Mouse (Mus musculus) lung, embryonic 16.5 days (tissue): Measurements from ENCODE around the gene Nav2. TPM values are rescaled to one million over a fixed set of nuclear protein-coding genes. Genes with fewer than 3 reads are reported as not detected.

Source experiments
- ATAC-seq: fragments of 200-750 bp; cut with Nextera tagmentation; 2 replicates; pipeline ENCODE4 v1.8.0; 2017; ENCODE audit warnings: low read depth, mild to moderate bottlenecking, moderate library complexity
- H3K27ac ChIP-seq: fragments of 300-500 bp; sonication (generic); 2 replicates; pipeline ENCODE4 v1.5.1; 2014; ENCODE audit warnings: mild to moderate bottlenecking, control low read depth, low read length
- H3K27me3 ChIP-seq: fragments of 300-500 bp; sonication (generic); 2 replicates; pipeline ENCODE4 v1.6.1; 2014; ENCODE audit warnings: low read depth, low read length, mixed read lengths; ENCODE audit not compliant: control insufficient read depth, insufficient read depth
- H3K36me3 ChIP-seq: fragments of 300-500 bp; sonication (generic); 2 replicates; pipeline ENCODE4 v1.6.1; 2014; ENCODE audit warnings: low read length; ENCODE audit not compliant: control insufficient read depth, insufficient read depth
- H3K4me1 ChIP-seq: fragments of 300-500 bp; sonication (generic); replicated peaks from 2 replicates; pipeline ENCODE4 v1.6.1; 2014; ENCODE audit warnings: low read length, mixed read lengths; ENCODE audit not compliant: control insufficient read depth, insufficient read depth
- H3K4me2 ChIP-seq: fragments of 300-500 bp; sonication (generic); 2 replicates; pipeline ENCODE4 v1.6.1; 2014; ENCODE audit warnings: low read depth, low read length, control low read depth
- H3K4me3 ChIP-seq: fragments of 300-500 bp; sonication (generic); 2 replicates; pipeline ENCODE4 v1.5.1; 2014; ENCODE audit warnings: mild to moderate bottlenecking, low read length, control low read depth
- H3K9ac ChIP-seq: fragments of 300-500 bp; sonication (generic); 2 replicates; pipeline ENCODE4 v1.6.1; 2014; ENCODE audit warnings: low read length, control low read depth
- H3K9me3 ChIP-seq: fragments of 300-500 bp; sonication (generic); 2 replicates; pipeline ENCODE4 v1.6.1; 2016; ENCODE audit warnings: low read length; ENCODE audit not compliant: control insufficient read depth
- WGBS: fragments of 180-500 bp; shearing (Covaris S2); extraction: QIAGEN DNeasy Blood & Tissue Kit; methylation state at CpG from one replicate; pipeline ENCODE4 v1.1.7; 2014; 5-methylcytosine and 5-hydroxymethylcytosine counted together
- polyA plus RNA-seq: library from polyadenylated mRNA; unstranded; fragments of >200 nt; fragmentation: Nextera tagmentation; extraction: Ambion mirVana; gene quantifications from 2 replicates; pipeline ENCODE4 v1.2.1, GENCODE M21; 2015

Nav2 gene
- polyA plus RNA-seq, 1 experiment from 2014 or later = 27.3 TPM

- no peak overlapping the region for H3K9ac ChIP-seq
- peak; percentile 82 for ATAC-seq
- H3K36me3 ChIP-seq = no peaks in the 10 kb centered on the region
- H3K4me2 ChIP-seq = no peak overlapping the region
- no peak overlapping the region for H3K27ac ChIP-seq
- no peaks in the 10 kb centered on the region; the same call in 1 of the 2 replicates for H3K27me3 ChIP-seq
- no peaks in the 10 kb centered on the region for H3K9me3 ChIP-seq
- H3K4me1 ChIP-seq = peaks cover 4% of the 10 kb centered on the region; the same call in 1 of the 2 replicates
- H3K4me3 ChIP-seq = no peak overlapping the region
- 18% methylated on average over 3 of the region's 3 CpGs for WGBS
These were observed 217.0 kb downstream of the Nav2 start for GRCm38 (mm10) chr7:49125545-49125944.

- Histone ChIP-seq H3K27me3 (no peaks in the 10 kb centered on the region; the same call in 1 of the 2 replicates), H3K4me2 (no peak overlapping the region), H3K9ac (no peak overlapping the region), H3K4me1 (no peaks in the 10 kb centered on the region; the same call in 1 of the 2 replicates), H3K36me3 (no peaks in the 10 kb centered on the region), H3K4me3 (no peak overlapping the region), H3K27ac (no peak overlapping the region), H3K9me3 (no peaks in the 10 kb centered on the region)
- ATAC-seq = no peak
- 80% methylated on average over 8 of the region's 8 CpGs for WGBS
These were observed 219.7 kb downstream of the Nav2 start for GRCm38 (mm10) chr7:49128224-49128623.

DNA sequence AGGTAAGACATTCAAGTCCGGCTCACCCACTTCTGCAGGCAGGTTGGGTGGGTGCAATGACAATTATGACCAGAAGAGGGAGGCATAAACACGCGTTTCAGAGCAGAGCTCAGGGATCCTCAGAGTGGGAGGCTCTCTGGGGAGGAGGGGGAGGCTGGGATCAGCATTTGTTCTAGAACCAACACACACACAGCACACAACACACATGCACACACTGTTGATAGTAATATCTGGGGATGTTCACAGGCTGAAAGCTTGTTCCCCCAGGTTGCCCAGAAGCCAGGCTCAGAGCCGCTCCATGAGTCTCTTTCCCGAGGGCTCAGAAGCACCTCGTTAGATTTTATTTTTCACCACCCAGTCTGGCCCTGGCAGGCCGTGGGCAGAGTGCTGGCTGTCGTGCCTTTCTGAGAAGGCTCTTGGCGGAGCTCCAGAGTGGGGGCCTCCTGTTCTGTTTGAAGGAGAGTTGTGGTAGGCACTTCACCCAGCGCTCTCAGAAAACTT lies 224.4 kb downstream of the Nav2 start:
- Histone ChIP-seq H3K4me3 (peak overlapping the region; percentile 11; the same call in 1 of the 2 replicates), H3K36me3 (no peaks in the 10 kb centered on the region), H3K4me1 (peaks cover 3% of the 10 kb centered on the region; the same call in 1 of the 2 replicates), H3K9ac (peak overlapping the region; percentile 34; the same call in 1 of the 2 replicates), H3K9me3 (no peaks in the 10 kb centered on the region), H3K4me2 (peak overlapping the region; percentile 29; the same call in 1 of the 2 replicates), H3K27me3 (no peaks in the 10 kb centered on the region; the same call in 1 of the 2 replicates), H3K27ac (peak overlapping the region; percentile 87)
- peak; percentile 93 for ATAC-seq
- 15% methylated on average over 10 of the region's 10 CpGs for WGBS

DNA sequence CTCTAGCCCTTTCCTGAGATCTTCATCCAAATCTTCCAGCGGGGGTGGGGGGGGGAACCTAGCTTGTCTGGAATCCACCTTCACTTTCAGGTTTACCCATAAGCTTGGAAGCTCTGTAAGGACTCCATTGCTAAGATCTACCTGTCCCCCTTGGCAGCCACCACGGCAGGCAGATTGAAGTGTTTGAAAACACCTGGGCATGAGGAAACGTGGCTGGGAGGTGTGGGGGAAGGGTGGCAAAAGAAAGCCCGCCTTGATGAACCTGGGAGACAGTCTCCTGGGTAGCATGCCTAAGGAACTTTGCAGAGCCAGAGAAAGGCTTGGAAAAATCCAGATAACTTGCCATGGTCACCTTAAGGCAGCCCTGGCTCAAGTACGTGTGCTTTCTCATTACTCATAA lies 225.9 kb downstream of the Nav2 start:
- Histone ChIP-seq H3K9me3 (no peaks in the 10 kb centered on the region), H3K4me3 (no peak overlapping the region), H3K36me3 (no peaks in the 10 kb centered on the region), H3K9ac (no peak overlapping the region), H3K4me1 (peaks cover 3% of the 10 kb centered on the region; the same call in 1 of the 2 replicates), H3K27ac (peak overlapping the region; percentile 87), H3K4me2 (no peak overlapping the region), H3K27me3 (no peaks in the 10 kb centered on the region)
- ATAC-seq = 0 out of 2 replicates have a peak, but pooled peaks have one; percentile 15
- 43% methylated on average over 5 of the region's 5 CpGs for WGBS

- no peak overlapping the region for H3K27ac ChIP-seq
- no peaks in the 10 kb centered on the region for H3K36me3 ChIP-seq
- no peaks in the 10 kb centered on the region for H3K27me3 ChIP-seq
- H3K4me2 ChIP-seq = no peak overlapping the region
- no peak overlapping the region for H3K9ac ChIP-seq
- no peak overlapping the region for H3K4me3 ChIP-seq
- WGBS = 85% methylated on average over 2 of the region's 2 CpGs
- H3K9me3 ChIP-seq = no peaks in the 10 kb centered on the region
- no peaks in the 10 kb centered on the region for H3K4me1 ChIP-seq
- no peak for ATAC-seq
These were observed 231.2 kb downstream of the Nav2 start for GRCm38 (mm10) chr7:49139762-49140161.

DNA sequence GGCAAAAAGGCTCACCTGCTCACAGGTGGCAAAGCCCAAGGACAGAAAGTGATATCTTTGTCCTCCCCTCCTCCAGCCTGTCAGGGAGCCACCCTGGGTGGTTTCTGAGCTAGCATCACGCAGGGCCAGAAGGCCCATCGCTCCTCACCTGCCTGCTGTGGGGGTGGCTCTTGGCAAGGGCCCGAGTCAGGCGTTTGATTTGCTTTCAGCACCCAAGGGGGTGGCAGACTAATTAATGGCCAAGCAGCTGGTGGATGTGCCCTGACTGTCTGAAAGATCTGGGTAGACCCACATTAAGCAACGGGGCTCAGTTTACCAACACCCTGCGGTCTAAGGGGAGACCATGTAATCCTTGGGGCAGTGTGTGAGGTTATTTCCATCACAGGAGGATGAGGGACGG lies 235.4 kb downstream of the Nav2 start:
- Histone ChIP-seq H3K27me3 (no peaks in the 10 kb centered on the region), H3K9me3 (no peaks in the 10 kb centered on the region), H3K4me3 (no peak overlapping the region), H3K4me1 (peaks cover 20% of the 10 kb centered on the region), H3K36me3 (no peaks in the 10 kb centered on the region), H3K9ac (no peak overlapping the region), H3K4me2 (no peak overlapping the region), H3K27ac (no peak overlapping the region)
- WGBS = 76% methylated on average over 7 of the region's 7 CpGs
- no peak for ATAC-seq

DNA sequence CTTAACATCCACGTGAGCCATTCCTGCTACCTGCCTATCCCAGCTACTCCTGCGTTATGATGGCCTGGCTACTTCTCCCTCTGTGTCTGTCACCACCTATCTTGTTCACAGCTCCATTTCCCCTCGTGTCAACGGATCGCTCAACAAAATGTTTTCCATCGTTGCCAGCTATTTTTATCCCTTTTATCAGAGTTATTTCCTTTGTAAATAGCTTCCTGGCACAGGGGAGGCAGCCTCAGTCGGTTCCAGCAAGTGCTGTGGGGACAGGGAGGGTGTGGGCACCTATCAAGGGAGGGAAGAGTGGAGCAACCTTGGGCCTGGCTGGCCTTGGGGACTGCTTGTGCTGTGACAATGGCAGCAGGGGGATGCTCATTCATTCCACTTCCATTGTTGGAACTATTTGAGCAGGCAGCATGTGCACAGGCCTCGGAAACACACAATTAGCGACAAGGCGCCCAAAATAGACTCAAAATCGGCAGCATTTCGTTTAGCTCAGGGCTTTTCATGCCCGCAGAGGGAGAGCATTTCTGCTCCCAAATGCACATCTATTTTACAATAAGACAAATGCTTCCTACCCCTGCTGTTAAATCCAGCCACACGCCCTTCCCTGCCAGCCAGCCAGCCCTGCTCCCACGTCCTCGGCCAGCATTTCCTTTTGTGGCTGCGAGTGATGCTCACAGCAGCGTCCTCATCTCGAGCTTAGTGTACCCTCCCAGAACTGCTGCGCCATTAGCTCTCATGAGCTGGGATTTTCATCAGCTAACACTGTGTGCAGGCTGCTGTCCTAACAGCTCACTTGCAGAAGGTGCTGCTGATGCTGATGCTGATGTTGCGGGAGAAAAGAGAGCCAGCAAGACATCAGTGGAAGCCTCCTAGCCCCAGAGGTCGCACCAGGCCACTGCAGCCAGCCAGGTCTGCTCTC lies 237.5 kb downstream of the Nav2 start:
- no peaks in the 10 kb centered on the region for H3K36me3 ChIP-seq
- H3K4me3 ChIP-seq = no peak overlapping the region
- ATAC-seq = peak; percentile 79
- no peaks in the 10 kb centered on the region for H3K27me3 ChIP-seq
- WGBS = 34% methylated on average over 22 of the region's 22 CpGs
- H3K4me2 ChIP-seq = no peak overlapping the region
- H3K4me1 ChIP-seq = peaks cover 20% of the 10 kb centered on the region
- peak overlapping the region; percentile 1; the same call in 1 of the 2 replicates for H3K9ac ChIP-seq
- H3K9me3 ChIP-seq = no peaks in the 10 kb centered on the region
- 0 out of 2 replicates have a peak overlapping the region, but pooled peaks have one; percentile 14 for H3K27ac ChIP-seq

GRCm38 (mm10) chr7:49152297-49152696 lies 243.8 kb downstream of the Nav2 start:
- H3K27ac ChIP-seq = no peak overlapping the region
- 63% methylated on average over 5 of the region's 5 CpGs for WGBS
- H3K36me3 ChIP-seq = no peaks in the 10 kb centered on the region
- no peaks in the 10 kb centered on the region for H3K9me3 ChIP-seq
- no peak overlapping the region for H3K9ac ChIP-seq
- no peak overlapping the region for H3K4me3 ChIP-seq
- ATAC-seq = no peak
- no peaks in the 10 kb centered on the region for H3K27me3 ChIP-seq
- no peak overlapping the region for H3K4me2 ChIP-seq
- no peaks in the 10 kb centered on the region for H3K4me1 ChIP-seq

DNA sequence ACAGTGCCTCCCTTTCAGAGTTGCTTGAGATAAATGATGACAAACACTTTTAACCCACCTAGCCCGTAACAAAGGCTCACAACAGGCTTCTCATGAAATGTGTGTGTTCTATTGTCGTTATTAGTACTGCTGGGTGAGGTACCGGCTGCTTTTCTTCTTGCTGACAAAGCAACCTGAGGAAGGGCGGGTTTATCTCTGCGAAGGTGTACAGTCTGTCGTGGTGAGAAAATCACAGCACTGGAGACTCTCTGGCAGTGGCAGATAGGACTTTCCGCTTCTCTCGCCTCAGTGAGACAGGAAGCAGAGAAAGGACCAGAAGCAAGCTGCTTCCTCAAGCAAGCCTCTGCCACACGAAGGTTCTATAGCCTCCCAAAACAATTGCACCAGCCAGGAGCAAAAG lies 244.2 kb downstream of the Nav2 start:
- 63% methylated on average over 9 of the region's 9 CpGs for WGBS
- H3K9me3 ChIP-seq = no peaks in the 10 kb centered on the region
- no peak for ATAC-seq
- no peak overlapping the region for H3K4me2 ChIP-seq
- H3K27ac ChIP-seq = no peak overlapping the region
- no peaks in the 10 kb centered on the region for H3K27me3 ChIP-seq
- no peaks in the 10 kb centered on the region for H3K4me1 ChIP-seq
- no peak overlapping the region for H3K9ac ChIP-seq
- no peak overlapping the region for H3K4me3 ChIP-seq
- no peaks in the 10 kb centered on the region for H3K36me3 ChIP-seq
